Mouse (Mus musculus) lung, postnatal 25 days (tissue): Measurements from ENCODE around the gene Aldh9a1.

Experiments used
- DNase-seq: peaks from one replicate; pipeline ENCODE4 v3.0.0; 2022; ENCODE audit warnings: low spot score

Aldh9a1 gene

DNA sequence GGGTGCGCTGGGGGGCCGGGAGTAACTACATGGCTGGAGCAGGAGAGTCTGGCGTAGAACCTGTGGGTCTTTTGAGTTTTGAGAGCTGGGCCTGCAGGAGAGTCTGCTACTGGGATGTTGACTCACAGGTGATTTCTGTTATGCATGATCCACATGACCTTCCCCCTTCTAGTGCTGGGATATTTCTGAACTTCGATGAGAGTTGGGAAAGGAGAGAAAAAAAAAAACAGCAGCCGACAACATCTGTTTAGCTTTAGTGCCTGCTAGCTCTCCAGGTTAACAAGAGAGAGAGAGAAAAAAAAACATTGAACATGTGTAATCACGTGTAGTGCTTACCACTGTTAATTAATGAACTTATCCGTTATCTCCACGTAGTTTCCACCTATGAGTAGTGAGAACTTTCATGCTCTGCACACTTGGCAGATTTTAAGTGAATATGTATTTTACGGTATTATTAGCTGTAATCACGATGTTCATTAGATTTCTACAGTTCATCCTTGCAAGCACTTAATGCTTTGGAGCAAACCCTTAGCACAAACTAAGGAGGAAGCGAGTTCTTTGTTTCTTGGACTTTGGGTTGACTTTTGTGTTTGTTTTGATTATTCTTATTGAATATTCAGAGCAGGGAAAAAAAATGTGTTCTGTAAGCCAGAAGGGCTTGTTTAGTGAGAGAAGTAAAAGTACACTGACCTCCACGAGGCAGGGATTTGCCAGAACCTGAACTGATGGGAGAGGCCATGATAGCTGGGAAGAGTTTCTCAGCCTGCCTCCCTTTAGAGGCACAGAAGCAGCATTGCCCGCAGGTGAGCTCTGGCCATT is 1.0 kb downstream of the Aldh9a1 start:
- no peak for DNase-seq

GRCm38 (mm10) chr1:167352403-167352802 is 2.6 kb downstream of the Aldh9a1 start:
- DNase-seq: no peak

DNA sequence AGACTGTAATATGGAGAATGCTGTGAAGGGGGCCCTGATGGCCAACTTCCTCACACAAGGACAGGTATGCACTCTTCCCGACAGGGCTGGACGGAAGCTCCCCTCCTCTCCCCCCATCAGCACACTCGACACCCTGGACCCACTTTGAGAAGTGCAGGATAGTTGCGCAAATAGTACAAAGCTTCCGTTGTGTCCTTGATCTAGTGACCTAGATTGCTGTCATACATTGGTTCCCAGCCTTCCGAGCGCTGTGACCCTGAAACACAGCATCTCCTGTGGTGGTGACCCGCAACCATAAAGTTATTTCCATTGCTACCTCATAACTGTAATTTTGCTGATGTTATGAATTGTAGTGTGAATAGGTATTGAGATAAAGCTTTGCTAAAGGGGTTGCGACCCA is 7.6 kb downstream of the Aldh9a1 start:
- DNase-seq: no peak

DNA sequence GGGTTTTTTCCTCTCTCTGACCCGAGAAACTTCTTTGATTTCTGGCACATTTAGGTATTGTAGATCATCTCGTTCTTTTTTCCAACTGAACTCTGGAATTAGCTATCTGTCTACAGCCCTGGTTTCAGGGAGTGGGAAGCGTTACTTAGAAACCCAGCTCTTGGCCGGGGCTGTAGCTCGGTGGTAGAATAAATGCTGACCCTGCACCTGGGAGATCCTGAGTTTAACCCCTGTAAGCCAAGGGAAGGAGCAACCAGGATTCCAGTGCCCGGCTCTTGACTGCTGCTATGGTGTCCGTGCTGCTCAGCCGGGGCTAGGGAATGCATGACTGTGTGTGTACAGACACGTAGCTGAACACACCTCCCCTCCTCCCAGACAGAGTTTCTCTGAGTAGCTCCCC is 8.9 kb downstream of the Aldh9a1 start:
- no peak for DNase-seq

GRCm38 (mm10) chr1:167360268-167360667 is 10.5 kb downstream of the Aldh9a1 start:
- DNase-seq: no peak

- DNase-seq: no peak
Observed at GRCm38 (mm10) chr1:167362819-167363218, 13.0 kb downstream of the Aldh9a1 start.

GRCm38 (mm10) chr1:167363322-167363721 is 13.5 kb downstream of the Aldh9a1 start:
- DNase-seq: no peak

DNA sequence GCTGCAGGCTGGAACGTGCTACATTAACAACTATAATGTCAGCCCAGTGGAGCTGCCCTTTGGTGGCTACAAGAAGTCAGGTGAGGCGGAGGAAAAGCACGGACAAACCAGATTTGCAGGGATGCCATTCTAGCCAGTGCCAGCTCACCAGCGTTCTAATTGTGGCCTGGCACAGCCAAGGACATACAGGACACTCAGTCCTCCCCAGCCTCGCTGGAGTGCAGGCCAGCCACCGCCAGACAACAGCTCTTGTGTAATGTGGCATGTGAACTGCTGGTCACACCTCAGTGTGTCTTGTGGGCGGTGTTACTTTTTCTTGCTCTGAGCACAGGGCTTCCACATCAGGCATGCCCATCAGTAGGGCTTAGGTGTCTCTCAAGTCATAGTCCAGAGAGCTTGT is 16.0 kb downstream of the Aldh9a1 start:
- no peak for DNase-seq

GRCm38 (mm10) chr1:167366621-167367020 is 16.8 kb downstream of the Aldh9a1 start:
- no peak for DNase-seq

GRCm38 (mm10) chr1:167368018-167368417 is 18.2 kb downstream of the Aldh9a1 start:
- no peak for DNase-seq

GRCm38 (mm10) chr1:167368513-167368912 is 18.7 kb downstream of the Aldh9a1 start:
- DNase-seq: no peak

DNA sequence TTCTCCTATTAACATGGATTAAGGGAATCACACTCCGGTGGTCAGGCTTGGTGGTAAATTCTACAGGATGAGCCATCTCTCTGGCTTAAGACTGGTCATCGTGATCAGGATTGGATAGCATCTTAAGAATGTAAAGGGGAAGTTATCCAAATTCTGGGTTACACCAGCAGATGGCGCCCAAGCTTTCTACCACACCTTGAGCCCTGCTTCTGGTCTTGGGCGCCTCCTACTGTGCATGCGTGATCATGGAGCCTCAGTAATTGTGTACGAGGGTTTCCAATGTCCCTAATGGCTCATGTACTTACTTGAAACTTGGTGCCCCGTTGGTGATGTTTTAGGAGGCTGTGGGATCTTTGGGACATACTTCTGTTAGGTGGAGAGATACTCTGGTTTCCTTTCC is 20.1 kb downstream of the Aldh9a1 start:
- DNase-seq: peak; percentile 90

DNA sequence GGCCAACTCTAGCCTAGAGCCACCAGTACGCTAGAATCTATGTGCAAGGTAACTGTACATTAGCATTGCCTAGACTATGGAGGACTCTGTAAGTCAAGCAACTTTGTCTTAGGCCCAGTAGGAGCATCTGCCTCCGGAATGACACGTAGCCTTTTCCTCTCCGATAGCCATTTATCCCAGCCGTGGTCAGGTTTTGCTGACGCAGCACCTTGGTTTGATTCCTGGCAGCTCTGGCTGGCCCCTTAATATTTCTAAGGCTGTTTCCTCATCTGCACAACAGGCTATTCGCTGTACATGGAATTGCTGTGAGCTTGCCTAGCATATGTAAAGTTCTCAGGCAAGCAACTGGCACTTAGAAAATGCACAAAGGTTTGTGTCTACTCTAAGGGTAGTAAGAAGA is 22.9 kb downstream of the Aldh9a1 start:
- DNase-seq: no peak

GRCm38 (mm10) chr1:167374003-167374784 is 24.4 kb downstream of the Aldh9a1 start:
- DNase-seq: peak; percentile 53

DNA sequence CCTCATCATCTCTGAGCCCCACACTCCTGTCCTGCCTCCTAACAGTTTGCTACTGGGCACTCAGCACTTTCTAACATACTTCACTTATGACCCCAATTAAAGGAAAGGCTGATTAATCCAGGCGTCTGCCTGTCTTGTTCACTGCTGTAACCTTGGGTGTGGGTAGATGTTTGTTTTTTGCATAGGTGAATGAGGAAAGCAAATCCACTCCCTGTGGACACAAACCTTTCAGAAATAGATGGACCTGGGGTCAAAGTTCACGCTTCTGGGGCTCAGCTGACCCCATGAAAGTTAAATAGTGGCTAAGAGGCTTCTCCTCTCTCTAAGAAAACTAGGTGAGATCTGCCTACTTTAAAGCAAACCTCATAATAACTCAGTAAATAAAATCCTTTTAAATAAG is 25.2 kb downstream of the Aldh9a1 start:
- DNase-seq: no peak

DNA sequence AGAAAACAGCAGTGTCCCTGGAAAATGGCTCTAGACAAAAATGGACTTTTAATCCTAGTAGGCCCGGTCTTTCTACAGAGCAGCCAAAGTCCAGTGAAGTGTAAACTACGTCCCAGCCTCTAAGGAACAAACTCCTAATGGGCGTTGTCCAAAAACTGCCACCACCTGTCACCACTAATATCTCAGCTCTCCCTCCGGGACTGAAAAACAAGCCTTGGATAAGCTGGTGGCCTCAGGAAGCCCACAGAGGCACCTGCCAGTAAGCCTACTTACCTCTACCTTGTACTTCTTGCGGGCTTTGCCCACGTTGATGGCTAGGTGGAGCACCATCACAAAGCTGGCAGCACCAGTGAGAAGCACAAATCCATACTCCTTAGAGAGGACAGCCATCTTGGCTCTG is 28.2 kb downstream of the Aldh9a1 start:
- DNase-seq: no peak

- no peak for DNase-seq
Observed at GRCm38 (mm10) chr1:167379751-167380150, 30.0 kb downstream of the Aldh9a1 start.

DNA sequence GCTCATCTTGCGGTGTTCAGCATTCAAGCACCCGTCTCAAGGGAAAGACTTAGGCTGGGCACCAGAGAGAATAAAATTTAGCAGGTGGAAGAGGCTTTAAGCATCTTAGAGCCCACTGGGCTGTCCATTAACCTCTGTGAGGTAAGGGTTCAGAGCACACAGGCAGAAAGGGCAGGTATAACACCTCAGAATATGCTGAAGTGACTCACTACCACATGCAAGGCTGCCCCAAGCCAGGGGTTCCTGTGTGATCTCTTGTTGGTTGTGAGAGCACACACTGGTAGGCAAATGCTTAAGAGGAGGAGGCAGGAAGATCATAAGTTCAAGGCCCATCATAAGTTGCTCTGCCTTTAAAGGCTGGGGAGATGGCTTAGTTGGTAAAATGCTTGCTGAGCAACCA is 30.4 kb downstream of the Aldh9a1 start:
- no peak for DNase-seq

- DNase-seq: peak; percentile 6
Observed at GRCm38 (mm10) chr1:167381050-167382015, 31.5 kb downstream of the Aldh9a1 start.

DNA sequence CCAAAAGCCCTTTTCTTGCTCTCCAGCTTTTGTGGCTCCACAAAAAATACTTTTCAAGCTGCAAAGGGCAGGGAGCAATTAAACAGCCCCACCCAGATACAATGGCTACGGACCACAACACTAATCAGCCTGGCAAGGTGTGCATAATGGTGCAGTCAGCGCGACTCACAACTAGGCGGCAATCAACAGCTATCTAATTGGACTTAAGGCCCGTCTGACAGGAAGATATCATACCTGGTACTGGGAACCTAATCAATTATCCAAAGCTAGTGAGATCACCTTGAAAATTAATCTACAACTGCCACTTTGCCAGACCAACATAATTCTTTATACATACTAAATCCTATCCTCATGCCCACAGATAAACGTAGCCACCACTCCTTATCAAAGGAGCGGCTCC is 32.5 kb downstream of the Aldh9a1 start:
- no peak for DNase-seq

DNA sequence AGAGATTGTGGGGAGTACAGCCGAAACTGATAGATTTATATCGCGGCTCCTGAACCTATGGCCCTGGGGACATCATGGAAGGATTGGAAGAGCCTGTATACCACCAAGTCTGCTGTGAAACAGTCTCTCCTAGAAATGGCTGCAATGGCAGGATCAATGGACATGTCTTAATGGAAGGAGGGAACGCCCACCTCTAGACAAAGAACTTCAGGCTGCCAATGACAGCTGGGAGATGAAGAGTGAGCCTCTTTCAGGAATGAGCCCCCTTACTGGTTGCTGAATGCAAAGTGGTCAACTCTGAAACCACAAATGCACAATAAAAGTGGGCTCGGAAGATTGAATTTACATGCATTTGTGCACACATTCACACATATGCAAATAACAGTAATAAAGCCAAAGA is 33.0 kb downstream of the Aldh9a1 start:
- no peak for DNase-seq

- DNase-seq: no peak
Observed at GRCm38 (mm10) chr1:167383178-167383577, 33.4 kb downstream of the Aldh9a1 start.
